Mouse (Mus musculus): Measurements from ENCODE around the gene Frmpd4.
A peak's percentile ranks its signal among the peaks of the same experiment; 100 is the strongest.

The Frmpd4 gene

DNA sequence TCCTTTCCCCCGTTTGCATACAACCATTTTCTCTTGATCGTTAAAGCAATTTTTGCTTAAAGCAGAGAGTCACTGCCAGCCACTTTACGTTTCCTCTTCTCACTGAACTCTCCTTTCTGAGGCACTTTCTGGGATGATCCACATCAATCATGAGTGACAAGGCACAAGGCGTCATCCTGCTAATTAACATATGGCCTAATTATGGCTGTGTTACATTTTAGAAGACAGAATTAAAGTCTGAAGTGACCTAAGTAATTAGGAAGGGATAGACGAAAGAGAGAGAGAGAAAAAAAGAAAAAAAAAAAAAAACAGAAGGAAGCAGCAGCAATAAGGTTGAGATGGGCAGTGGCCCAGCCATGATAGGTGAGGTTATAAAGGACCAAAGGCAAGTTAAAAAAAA lies at the start of gene Frmpd4:
Gene Frmpd4 (minus strand): TSS at position 101 of the 400 bp plus-strand sequence.
- DNase-seq (ENCODE audit: extremely low spot score, low spot score), result no peak

DNA sequence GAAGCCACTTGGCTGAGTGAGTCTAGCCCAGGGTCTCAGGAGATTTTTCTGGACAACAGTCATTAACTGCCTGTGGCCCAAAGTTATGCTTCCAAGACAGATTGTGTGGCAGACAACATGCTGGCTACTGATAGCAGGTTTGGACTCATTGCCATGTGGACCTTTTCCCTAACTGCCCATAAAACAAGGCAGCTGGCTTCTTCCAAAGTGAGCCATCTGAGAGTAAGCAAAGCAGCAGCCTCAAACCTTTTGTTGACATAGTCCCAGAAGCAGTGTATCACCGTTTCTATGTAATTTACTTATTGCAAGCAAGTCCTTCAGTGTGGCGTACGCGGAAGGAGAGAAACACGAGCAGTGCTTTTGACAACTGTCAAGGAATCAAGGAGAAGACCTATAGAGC lies 18.2 kb upstream of the Frmpd4 start:
- no peak for DNase-seq (ENCODE audit: extremely low spot score, low spot score)

DNA sequence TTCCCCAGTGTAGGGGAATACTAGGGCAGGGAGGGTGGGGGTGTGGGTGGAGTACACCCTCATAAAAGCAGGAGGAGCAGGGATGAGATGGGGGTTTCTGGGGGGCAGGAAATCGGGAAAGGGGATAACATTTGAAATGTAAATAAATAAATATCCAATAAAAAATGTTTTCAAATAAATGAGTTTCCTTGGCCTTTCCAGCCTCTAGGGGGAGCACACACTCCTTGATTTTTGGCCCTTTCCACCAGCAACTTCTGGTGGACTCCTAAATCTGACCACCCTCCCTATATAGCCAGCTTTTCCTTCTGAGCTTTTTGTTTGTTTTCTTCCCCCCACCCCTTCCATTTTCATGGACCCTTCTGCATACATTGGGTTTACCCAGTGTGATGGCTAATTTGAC lies 7.3 kb upstream of the Frmpd4 start:
- DNase-seq (ENCODE audit: extremely low spot score, low spot score), result no peak

DNA sequence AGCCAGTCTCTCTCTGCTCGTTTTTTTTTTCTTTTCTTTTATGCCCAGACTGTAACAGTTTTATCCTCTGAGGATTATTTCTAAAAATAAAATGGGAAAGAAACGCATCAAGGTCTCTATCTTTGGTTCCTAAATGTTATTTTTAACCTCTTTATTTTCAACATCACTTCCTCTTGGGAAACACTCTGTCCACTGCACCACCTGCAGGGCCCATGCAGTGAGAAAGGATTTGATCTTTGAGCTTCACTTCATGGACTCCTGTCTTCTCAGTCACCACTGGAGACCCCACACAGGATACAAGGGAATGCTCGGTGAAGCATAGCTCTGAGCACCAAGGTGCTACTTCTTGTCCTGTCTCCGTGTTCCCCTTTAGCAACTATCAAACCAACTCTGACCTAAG lies 5.2 kb downstream of the Frmpd4 start:
- no peak for DNase-seq (ENCODE audit: extremely low spot score, low spot score)

DNA sequence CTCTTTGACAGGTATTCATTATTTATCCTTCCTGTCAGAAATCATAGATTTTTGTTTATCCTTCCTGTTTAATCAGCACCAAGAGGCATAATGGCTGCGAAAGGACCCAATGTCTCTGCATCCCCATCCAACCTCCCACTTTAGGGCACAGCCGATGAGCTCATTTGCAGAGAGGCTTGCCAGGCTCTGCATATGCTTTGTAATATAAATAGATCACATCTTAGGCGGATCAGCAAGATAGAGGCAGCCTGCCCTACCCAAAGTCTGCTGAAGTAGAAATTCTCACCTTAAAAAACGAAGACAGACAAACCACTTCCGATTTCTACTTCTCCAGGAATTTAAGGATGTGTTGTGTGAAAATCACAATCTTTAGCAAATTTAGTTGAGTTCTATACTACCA lies 7.8 kb downstream of the Frmpd4 start:
- no peak for DNase-seq (ENCODE audit: extremely low spot score, low spot score)

DNA sequence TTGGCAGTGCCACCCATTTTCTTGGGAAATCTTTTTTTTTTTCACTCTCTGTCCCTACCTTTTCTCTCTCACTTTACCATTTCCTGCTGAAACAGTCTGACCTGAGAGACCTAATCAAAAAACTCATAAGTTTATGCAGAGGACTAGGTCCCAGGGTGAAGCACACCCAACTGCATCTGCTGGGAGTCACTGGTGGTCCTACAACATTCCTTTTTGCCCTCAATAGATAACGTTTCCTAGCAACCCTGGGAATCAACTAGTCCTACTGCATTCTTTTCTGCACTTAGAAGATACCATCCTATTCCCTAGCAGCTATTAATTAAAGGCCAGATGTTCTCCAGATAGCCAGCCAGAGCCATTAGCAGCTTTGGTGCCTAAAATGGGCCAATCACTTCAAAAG lies 71.8 kb downstream of the Frmpd4 start:
- no peak for DNase-seq (ENCODE audit: extremely low spot score, low spot score)

DNA sequence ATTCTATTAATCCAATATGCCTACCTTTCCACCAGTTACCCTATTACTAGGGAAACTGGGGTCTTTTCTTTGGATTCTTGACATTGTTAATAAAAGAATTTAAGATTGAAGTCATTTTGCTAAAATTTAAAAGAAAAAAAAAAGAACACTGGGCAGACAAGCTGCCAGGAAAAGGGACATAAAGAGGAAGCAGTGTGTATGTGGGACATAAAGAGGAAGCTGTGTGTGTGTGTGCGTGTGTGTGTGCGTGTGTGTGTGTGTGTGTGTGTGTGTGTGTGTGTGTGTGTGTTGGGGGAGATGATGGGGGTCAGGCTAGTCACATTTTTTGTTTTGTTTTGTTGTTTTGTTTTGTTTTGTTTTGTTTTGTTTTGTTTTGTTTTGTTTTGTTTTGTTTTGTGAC lies 121.8 kb downstream of the Frmpd4 start:
- DNase-seq (ENCODE audit: extremely low spot score, low spot score), result no peak

DNA sequence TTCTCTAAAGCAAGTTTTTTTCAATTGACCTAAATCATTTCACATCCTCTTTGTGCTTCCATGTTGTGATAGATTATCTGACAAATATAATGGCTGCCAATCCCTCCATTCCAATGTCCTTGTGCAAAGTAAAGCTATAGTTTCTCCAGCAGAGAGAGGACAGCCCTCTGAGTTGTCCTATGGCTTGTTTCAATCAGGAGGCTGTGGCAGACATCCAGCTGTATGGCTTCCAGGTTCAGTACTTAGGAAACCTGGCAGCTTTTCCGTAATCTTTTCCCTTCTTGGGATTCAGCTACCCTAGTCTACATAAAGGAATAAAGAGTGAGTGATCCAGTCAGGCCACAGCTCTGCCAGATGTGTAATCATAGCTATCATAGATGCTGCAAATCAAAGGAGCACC lies 145.8 kb downstream of the Frmpd4 start:
- no peak for DNase-seq (ENCODE audit: extremely low spot score, low spot score)

DNA sequence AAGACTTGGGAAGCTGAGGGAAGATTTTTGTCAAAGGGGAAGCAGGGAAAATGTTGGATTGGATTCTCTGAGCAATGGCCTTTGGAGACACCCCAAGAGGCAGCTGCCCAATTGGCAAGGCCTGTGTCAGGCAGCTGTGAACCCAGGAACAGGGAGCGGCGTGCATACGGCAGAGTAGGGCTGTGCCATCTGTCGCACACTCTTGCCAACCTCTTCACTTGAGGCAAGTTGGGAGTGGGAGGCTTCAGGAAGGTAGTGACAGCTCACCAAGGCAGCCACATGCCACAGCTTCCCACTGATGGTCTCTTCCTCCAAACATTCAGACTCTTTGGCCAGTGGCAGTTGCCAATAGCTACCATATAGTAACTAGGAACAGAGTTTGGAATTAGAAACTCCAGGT lies 147.2 kb downstream of the Frmpd4 start:
- DNase-seq (ENCODE audit: extremely low spot score, low spot score), result no peak

DNA sequence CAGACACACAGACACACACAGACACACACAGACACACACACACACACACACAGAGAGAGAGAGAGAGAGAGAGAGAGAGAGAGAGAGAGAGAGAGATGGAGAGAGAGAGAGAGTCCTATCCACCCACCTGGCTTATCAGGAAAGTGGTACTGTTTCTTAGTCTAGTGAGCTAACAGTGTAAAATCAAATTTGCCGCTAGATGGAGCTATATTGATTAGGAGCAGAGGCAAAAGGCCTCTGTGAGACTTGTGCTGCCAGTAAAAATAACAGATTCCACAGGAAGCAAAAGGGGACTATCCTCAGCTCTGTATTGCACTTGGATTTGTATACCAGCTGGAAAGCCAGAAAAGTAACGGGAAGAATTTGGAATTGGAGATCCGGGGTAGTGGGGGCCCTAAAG lies 161.6 kb downstream of the Frmpd4 start:
- peak; percentile 12 for DNase-seq (ENCODE audit: extremely low spot score, low spot score)

DNA sequence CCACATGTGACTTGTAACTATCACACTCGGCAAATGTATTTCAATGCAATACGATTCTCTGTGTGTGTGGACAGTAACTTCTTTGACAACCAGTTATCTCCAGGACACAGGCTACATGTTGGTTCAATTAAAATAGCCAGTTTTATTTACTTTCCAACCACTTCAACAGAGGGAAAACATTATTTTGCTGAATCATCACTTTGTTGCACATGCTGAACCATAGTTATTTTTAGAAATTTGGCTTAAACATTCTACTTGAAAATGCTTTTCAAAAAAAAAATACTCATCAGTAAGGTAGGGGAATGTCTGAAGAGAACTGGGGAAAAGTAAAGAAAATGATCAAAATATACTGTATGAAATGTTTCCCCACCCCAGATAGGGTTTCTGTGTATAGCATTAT lies 173.5 kb downstream of the Frmpd4 start:
- DNase-seq (ENCODE audit: extremely low spot score, low spot score), result no peak

DNA sequence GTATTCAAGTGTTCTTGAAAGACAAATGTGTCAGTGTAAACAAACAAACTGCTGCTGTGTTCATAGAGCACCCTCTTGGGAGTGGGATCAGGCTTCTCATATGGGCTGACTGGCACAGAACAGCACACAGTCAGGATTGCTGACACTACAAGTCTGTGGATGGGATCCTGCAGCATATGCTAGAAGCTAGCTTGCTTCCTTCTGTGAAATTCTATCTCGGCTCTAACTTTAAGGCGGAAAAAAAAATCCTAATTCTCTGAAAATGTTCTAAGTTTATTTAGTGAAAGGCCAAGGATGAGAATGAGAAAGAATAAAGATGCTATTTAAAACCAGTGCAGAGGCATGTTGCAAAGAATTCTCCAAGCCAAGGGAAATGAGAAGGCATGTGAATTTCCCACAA lies 226.6 kb downstream of the Frmpd4 start:
- no peak for DNase-seq (ENCODE audit: extremely low spot score, low spot score)

DNA sequence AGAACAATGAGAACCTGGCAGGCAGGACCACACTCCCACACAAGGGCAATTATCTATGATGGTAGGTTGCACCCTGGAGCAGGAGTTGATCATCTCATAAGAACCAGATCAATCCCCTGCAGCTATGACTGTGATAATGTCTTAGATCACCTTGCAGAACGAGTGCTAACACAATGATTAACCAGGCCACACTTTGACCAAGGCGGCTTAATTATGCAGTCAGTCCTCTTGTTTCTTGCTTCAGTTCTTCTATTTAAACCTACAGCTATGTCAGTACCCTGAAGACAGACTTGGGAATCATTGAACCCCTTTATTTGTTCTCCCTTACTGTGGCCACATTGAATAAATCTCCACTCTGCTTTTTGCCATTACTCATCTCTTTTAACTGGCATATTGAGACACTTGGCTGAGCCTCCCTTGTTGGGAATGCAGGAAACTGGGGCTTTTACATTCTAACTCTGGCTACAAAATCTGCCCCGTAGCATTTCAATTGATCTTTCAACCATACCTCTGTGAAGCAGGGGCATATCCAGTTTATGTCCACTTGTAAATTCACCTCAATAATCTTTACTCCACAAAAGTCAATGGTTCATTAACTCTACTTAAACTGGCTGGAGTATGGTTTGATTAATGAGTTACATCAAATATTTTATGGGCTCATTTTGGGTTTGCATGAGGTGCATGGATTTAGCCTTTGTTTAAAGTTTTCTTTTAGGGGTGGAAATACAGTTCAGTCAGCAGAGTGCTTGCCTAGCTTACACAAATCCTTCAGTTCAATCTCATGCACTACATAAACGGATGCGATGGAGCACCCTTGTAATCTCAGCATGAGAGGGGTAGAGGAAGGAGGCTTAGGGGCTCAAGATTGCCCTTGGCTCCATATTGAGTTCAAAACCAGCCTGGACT lies 227.5 kb downstream of the Frmpd4 start:
- DNase-seq (ENCODE audit: extremely low spot score, low spot score), result no peak

DNA sequence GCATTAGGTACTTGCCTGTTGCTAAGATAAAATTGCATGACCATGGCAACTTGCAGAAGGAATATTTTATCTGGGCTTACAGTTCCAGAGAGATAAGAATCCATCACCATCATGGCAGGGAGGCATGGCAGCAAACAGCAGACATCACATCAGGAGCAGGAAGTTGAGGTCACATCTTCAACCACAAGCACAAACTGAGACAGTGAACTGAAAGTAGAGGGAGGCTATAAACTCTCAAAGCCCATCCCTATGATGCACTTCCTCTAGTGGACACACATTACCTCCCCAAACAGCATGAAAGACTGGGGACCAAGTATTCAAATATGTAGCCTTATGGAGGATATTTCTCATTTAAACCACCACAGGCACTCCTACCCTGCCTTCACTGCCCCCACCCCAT lies 238.8 kb downstream of the Frmpd4 start:
- DNase-seq (ENCODE audit: extremely low spot score, low spot score), result no peak

DNA sequence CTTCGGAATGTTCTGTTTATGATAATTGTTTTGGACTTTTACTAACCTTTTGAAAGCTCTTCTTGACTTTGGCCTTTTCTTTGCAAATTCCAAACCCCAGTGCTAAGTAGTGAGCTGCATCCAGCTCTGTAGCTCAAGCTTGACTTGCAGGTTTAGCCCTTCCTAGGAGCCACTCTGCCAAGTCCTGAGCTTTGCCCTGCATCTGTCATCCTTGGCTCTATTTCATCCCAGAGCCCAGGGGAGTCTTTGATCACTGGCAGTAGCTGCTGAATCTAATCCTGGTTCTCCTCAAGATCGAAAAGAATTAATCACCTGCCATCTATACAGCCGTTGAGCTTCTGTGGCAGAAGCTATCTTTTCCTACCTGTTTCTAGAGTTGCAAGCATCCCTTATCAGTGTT lies 251.9 kb downstream of the Frmpd4 start:
- DNase-seq (ENCODE audit: extremely low spot score, low spot score), result no peak

DNA sequence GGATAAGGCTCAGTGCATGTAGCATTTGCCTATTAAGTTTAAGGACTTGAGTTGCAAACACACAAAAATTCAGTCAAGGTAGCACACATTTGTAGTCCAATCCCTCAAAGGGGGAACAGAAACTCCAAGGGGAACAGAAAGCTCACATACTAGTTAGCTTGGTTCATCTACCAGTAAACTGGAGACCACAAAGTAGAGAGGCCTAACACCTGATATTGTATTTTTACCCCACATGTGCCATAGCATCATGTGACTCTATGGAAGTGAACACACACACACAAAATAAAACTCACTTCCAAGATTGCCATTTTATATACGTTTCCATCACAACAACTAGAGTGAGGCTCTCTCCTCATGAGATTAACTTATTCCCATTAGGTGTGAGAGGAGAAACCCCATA lies 264.9 kb downstream of the Frmpd4 start:
- DNase-seq (ENCODE audit: extremely low spot score, low spot score), result no peak

DNA sequence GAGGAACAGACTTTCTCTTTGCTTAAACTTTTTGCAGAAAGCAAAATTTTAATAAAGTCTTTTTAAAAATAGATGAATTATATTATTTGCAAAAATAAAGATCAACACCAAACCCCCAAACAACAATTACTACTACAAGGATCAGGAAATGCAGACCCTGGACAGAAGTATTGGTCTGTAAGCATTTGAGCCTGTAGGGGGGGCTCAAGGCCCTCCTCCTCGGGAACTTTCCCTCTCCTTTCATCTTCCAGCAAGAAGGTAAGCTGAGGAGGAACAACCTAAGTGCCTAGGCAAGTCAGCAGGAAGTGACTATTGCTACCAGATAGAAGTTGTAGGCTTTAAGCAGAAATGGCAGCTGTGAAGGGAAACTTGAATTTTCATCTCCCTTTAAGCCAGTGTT lies 266.9 kb downstream of the Frmpd4 start:
- no peak for DNase-seq (ENCODE audit: extremely low spot score, low spot score)

DNA sequence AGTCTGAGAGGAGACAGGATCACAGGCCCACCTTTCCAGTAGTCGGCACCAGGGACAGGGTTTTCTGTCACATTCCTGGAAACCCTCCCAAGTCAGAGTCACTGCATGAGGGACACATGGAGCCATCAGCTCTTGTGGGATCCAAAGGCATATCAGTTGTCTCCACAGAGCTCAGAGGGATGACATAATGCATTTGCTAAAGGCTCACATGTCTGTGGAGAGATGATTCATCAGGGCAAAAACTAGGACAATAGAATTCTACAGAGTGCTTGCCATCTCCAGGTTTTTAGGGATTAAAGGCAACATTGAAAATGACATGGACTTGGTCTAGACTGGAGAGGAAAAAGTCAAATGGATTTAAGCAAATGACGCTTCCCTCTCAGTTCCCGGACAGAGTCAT lies 284.5 kb downstream of the Frmpd4 start:
- no peak for DNase-seq (ENCODE audit: extremely low spot score, low spot score)

DNA sequence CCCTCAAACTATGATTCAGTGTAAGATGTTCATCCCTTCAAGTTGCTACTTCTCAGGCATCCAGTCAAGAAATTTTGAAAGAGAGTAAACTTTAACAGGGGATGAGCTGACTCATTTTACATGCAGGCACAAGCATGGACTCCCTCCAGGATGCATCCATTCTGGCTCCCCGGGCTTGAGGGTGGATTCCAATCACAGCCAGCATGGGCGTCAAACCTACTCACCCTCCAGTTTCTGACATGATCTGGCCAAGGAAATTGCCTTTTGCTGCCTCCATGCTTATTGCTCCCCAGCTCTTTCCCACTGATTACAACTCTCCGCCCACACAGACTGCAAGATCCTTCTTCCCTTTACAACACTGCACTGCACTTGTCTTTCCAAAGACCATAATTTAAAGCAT lies 370.0 kb downstream of the Frmpd4 start:
- DNase-seq (ENCODE audit: extremely low spot score, low spot score), result no peak

DNA sequence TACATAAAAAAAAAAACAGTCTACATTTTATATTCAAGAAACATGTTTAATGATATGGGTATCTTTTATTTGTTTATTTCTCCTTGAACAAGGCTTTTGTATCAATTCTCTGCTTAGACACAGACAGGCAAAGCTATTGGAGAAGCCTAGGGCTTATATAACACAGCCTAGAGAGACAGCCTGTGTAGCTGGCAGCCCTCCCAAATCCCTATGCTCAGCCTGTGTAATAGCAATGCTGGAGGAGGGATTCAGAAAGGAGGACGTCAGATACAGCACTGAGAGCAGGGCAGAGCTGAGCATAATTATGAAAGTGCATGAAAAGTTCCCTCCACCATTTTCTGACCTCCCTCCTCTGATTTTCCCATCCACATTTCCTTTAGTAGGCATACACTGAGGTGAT lies 385.1 kb downstream of the Frmpd4 start:
- DNase-seq (ENCODE audit: extremely low spot score, low spot score), result no peak

DNA sequence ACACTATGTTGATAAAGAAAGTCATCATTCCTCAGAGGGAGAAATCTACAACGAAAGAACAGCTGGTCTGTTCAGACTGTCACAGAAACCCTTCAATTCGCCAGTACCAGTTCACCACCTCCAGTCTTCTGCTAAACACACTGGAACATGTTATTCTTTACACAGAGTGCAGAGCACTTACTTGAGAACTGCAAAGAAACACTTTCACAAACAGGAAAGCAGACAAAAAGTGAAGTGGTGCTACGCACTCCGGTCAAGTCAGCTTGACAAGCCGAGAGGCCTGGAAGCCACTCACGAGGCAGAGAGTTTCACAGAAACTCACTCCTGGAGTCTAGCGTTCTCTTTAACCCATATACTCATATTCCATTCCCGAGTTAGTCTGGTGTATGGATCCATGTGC lies 387.5 kb downstream of the Frmpd4 start:
- DNase-seq (ENCODE audit: extremely low spot score, low spot score), result no peak

DNA sequence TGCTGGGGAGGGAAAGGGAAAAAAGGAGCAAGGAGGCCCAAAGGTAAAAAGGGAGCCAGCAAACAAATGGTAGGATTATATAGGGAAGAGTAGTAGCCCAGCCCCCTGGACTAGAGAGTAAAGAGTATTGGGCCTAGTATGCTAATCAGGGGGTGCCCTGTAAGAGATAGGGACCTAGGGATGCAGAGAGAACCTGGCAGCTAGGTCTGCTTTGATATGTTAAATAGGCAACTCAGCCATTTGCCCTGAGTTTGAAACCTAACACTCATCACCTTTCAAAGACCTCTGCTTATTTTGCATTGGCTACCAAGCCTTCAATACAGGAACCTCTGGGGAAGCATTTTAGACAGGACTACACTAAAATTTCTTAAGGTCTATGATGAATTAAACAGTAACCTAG lies 414.0 kb downstream of the Frmpd4 start:
- no peak for DNase-seq (ENCODE audit: extremely low spot score, low spot score)

DNA sequence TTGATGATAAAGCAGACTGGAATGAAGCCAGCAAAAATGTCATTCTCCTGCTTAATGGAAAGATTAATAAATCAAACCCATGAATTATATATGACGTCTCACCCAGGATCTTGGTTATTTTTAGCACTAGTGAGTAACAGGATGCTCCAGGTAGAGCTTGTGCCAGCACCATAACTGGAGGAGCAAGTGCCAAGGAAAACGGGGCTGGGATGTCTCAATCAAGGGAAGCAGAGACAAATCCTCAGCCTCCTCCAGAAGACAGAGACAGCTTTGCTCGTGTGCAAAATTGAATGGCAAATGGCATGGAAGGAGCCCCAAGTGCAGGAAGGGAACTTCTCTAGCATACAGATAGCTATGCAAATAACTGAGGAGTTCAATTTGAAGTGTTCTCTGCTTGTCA lies 418.2 kb downstream of the Frmpd4 start:
- DNase-seq (ENCODE audit: extremely low spot score, low spot score), result no peak

DNA sequence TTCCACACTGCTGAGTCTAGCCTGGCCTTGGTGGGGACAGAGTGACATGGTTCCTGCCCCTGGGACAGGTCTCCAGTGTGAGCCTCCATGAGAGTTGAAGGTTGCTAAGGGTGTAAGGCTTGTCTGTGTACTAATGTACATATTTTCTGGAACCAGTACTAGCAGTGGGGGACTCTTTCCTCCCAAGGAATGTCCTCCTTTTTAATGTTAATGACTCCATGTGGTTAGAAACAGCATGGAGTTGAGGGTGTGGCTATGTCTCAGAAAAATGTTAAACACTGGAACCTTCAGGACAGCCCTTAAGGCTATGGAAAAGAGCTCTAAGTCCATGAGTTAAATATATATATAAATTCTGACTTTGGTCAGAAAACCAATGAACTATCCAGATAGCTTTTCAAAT lies 436.0 kb downstream of the Frmpd4 start:
- DNase-seq (ENCODE audit: extremely low spot score, low spot score), result no peak

Data from neural tube, embryonic 10.5 days (tissue).